Mouse (Mus musculus): ENCODE measurements around the gene 1700013F07Rik. TPM values are rescaled to one million over a fixed set of nuclear protein-coding genes. Genes with fewer than 3 reads are reported as not detected.

The 1700013F07Rik gene
- polyA plus RNA-seq, 1 experiment from 2014 or later, result 0.19 TPM

DNA sequence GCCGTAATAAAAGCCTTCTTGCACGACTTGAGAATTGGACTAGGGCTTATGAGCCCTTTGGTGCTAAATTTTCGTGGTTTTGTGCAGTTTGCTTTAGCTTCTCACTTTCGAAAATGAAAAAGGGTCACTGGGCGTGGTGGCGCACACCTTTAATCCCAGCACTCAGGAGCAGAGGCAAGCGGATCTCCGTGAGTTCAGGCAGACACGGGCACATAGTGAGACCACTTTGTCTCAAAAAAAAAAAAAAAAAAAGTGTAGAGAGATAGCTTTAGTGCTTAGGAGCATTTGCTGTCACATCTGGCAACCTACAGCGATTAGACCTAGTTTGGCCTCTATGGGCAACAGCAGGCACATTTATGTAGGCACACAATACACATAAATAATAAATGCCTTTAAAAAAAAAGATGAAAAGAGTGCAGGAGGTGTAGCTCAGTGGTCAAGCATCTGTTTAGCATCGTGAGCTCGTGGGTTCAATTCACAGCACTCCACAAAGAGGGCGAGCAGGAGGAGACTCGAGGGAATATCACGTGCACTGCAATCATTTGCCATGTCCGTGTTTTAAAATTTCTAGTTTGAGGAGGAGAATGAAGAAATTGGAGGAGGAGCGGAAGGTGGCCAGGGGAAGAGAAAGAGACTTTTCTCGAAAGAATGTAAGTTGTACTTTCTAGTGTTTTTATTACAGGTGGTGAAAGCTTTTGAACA is 38.5 kb downstream of the 1700013F07Rik start:
- H3K9me3 ChIP-seq (replicated peaks), result no peaks in the 10 kb centered on the region
- peaks cover 6% of the 10 kb centered on the region for H3K4me1 ChIP-seq (replicated peaks)
- H3K4me3 ChIP-seq, result peak overlapping the region; percentile 77
- no peak overlapping the region for H3K27ac ChIP-seq
- H3K4me2 ChIP-seq, result peak overlapping the region; percentile 71
- H3K36me3 ChIP-seq, result no peaks in the 10 kb centered on the region
- peaks cover 7% of the 10 kb centered on the region for H3K27me3 ChIP-seq
- ATAC-seq (replicated peaks; ENCODE audit: insufficient number of reproducible peaks, insufficient read depth, low FRiP score, low read depth), result no peak
- peak overlapping the region; percentile 77 for H3K9ac ChIP-seq
- WGBS, result 41% methylated on average over 18 of the region's 18 CpGs

DNA sequence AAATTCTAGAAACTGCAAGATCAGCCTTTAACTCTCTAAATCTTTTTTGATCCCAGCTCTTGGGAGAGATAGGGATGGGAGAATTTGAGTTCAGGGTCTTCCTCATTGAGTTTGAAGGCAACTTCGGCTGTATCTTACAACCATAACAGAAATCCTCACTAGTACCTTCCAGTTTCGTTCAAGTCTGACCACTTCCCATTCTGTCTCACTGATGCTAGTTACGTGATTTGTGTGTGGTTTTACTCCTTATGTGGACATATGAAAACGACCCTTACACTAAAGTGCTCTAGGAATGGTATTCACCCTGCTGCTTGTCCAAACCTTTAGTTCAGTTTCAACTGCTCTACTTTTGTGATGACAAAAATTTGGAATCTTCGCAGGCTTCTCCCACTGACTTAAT is 40.1 kb downstream of the 1700013F07Rik start:
- H3K4me2 ChIP-seq, result no peak overlapping the region
- H3K4me3 ChIP-seq, result no peak overlapping the region
- no peak overlapping the region for H3K27ac ChIP-seq
- no peaks in the 10 kb centered on the region for H3K9me3 ChIP-seq (replicated peaks)
- ATAC-seq (replicated peaks; ENCODE audit: insufficient number of reproducible peaks, insufficient read depth, low FRiP score, low read depth), result no peak
- peaks cover 6% of the 10 kb centered on the region for H3K4me1 ChIP-seq (replicated peaks)
- H3K9ac ChIP-seq, result no peak overlapping the region
- 83% methylated on average over 5 of the region's 5 CpGs for WGBS
- peaks cover 3% of the 10 kb centered on the region for H3K27me3 ChIP-seq
- H3K36me3 ChIP-seq, result 0 out of 2 replicates have a peak, but pooled peaks cover 6% of the 10 kb centered on the region

DNA sequence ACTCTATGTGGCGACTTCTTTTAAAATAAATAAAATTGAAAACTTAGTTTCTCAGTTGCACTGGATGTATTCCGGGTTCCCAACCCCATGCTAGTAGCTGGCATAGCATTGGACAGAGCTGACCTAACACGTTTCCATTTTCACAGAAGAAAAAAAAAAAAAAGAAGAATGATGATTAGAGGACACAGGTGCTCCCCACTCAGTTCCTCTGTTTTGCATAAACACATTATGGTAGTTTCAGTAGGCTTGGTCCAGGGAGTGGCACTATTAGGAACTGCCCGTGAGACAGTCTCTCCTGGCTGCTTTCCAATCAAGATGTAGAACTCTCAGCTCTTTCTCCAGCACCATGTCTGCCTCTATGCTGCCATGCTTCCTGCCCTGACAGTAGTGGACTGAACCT is 50.6 kb downstream of the 1700013F07Rik start:
- 72% methylated on average over 4 of the region's 4 CpGs for WGBS
- H3K36me3 ChIP-seq, result no peaks in the 10 kb centered on the region
- ATAC-seq (replicated peaks; ENCODE audit: insufficient number of reproducible peaks, insufficient read depth, low FRiP score, low read depth), result no peak
- H3K9me3 ChIP-seq (replicated peaks), result no peaks in the 10 kb centered on the region
- no peaks in the 10 kb centered on the region for H3K27me3 ChIP-seq
- no peak overlapping the region for H3K9ac ChIP-seq
- H3K27ac ChIP-seq, result no peak overlapping the region
- no peak overlapping the region for H3K4me2 ChIP-seq
- no peaks in the 10 kb centered on the region for H3K4me1 ChIP-seq (replicated peaks)
- H3K4me3 ChIP-seq, result no peak overlapping the region

DNA sequence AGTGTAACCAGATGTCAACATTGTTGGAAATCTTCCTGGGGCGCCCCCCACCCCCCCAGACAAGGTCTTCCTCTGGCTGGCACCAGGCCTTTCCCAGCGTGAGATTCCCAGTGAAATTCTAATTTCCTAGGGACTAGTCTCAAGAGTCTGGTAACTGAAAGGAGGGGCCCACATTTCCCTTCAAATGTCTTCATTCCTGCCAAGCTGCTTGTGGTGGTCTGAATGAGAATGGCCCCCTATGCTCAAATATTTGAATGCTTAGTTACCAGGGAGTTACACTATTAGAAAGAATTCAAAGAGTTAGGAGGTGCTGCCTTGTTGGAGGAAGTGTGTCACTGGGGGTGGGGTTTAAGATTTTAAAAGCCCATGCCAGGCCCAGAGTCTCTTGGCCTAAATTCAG is 54.5 kb downstream of the 1700013F07Rik start:
- Histone ChIP-seq H3K36me3 (no peaks in the 10 kb centered on the region), H3K9me3 (replicated peaks) (no peaks in the 10 kb centered on the region), H3K27ac (no peak overlapping the region), H3K9ac (no peak overlapping the region), H3K27me3 (no peaks in the 10 kb centered on the region), H3K4me2 (no peak overlapping the region), H3K4me1 (replicated peaks) (peaks cover 11% of the 10 kb centered on the region), H3K4me3 (no peak overlapping the region)
- 47% methylated on average over 2 of the region's 2 CpGs for WGBS
- no peak for ATAC-seq (replicated peaks; ENCODE audit: insufficient number of reproducible peaks, insufficient read depth, low FRiP score, low read depth)

DNA sequence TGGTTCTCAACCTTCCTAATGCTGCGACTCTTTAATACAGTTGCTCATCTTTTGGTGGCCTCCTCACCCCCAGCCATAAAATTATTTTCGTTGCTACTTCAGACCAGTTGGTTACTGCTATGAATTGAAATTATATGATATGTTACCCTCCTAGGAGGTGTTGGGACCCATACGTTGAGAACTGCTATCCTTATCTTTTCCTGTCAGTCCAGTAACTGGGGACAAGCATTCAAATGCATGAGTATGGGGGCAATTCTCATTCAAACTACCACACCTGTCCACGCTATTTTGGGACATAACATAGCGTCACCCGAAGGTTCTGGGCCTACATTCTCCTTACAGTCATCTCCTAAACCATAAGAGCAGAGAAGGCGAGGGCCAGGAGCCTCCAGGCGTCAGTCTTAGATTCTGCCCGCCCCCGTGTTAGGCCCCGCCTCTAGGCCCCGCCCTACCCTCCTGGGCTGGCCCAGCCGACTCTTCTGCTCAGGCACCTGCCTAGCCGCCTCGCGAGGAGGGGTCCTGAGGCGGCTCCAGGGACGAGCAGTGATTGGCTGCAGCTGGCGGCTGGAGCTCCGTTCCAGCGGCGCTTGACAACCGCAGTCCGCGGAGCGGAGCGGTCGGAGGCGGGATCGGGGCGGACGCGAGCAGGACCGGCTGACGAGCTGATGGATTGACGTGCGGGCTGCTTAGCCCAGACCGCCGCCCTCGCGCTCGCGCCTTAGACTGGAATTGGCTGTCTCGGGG is 57.0 kb downstream of the 1700013F07Rik start, which contains the start of gene Wdr47:
Gene Wdr47, plus strand, starts transcription at position 494 of the 744 bp plus-strand sequence.
- Histone ChIP-seq H3K27me3 (no peaks in the 10 kb centered on the region), H3K9ac (peak within 1 kb of the TSS; percentile 73), H3K4me2 (peak within 1 kb of the TSS; percentile 99), H3K4me1 (replicated peaks) (peaks cover 11% of the 10 kb centered on the region), H3K36me3 (no peaks in the 10 kb centered on the region), H3K4me3 (peak within 1 kb of the TSS; percentile 87), H3K9me3 (replicated peaks) (no peaks in the 10 kb centered on the region), H3K27ac (peak within 1 kb of the TSS; percentile 72)
- ATAC-seq (replicated peaks; ENCODE audit: insufficient number of reproducible peaks, insufficient read depth, low FRiP score, low read depth), result peak; percentile 99
- WGBS, result 3% methylated on average over 44 of the region's 44 CpGs

DNA sequence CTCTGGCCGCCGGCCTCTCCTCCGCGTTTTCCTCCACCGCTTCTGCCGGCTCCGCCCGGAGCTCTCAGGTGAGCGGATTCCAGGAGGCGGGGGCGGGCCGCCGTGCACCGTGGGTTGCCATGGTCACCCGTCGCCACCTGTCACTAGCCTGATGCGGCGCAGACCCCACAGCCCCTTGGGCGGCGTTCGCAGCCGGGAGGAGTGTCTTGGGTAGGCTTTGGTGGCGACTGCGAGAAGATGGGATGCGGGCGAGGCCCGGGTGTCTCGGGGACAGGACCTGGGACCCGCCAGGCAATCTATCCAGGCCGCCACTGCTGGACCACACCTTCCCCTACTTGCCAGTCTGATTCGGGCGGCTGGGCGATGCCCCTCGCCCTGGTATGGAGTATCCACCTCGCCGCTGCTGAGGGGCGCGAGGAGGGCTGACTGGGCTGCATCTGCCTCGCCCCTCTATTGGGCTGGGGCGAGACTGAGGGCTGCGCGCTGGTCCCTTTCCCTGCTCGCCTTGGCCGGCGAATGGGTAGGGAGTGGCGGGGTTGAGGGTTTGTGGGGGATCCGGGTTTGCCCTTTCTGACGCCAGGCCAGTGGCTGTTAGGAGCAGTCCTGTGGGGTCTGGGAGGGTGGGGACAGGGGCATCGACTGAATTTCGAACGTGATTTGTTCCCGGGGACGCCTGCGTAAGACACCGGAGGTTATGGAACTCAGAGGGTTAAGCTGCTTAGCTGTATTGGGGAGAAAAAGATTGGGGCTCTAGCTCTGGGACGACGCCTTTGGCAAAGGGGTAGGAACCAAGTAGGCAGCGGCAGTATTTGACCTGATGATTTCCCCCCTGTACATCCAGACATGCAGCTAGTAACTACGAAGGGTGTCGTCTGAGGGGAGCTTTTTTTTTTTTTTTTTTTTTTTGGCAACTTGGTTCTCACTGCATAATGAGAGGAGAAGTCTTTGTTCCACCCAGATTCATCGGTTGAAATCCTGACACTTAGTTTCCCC is 57.9 kb downstream of the 1700013F07Rik start:
- Histone ChIP-seq H3K4me3 (peak overlapping the region; percentile 87), H3K4me1 (replicated peaks) (peaks cover 11% of the 10 kb centered on the region), H3K4me2 (peak overlapping the region; percentile 99), H3K9me3 (replicated peaks) (no peaks in the 10 kb centered on the region), H3K27ac (peak overlapping the region; percentile 72), H3K27me3 (no peaks in the 10 kb centered on the region), H3K36me3 (no peaks in the 10 kb centered on the region), H3K9ac (peak overlapping the region; percentile 73)
- under 1% methylated on average over 61 of the region's 61 CpGs for WGBS
- ATAC-seq (replicated peaks; ENCODE audit: insufficient number of reproducible peaks, insufficient read depth, low FRiP score, low read depth), result peak; percentile 68

Small RNA genes lying within 50 kb of the gene (microRNA-seq; reads per million reads assigned to microRNA genes)
- gene Gm22860, result not detected

Other genes starting within 250 kb of the 1700013F07Rik start
- 41.5 and 48.0 TPM in 2 replicates for gene Mybphl, start 169.2 kb upstream of the 1700013F07Rik start, polyA plus RNA-seq (2015; fragmentation: Nextera tagmentation; extraction: Ambion mirVana)
- gene Psrc1, start 150.3 kb upstream of the 1700013F07Rik start, polyA plus RNA-seq (2015; fragmentation: Nextera tagmentation; extraction: Ambion mirVana), result 17.1 and 23.1 TPM in 2 replicates
- 2.4 and 3.6 TPM in 2 replicates for gene Celsr2, start 118.6 kb upstream of the 1700013F07Rik start, polyA plus RNA-seq (2015; fragmentation: Nextera tagmentation; extraction: Ambion mirVana)
- gene Sars, start 88.9 kb upstream of the 1700013F07Rik start, polyA plus RNA-seq (2015; fragmentation: Nextera tagmentation; extraction: Ambion mirVana), result 79.7 and 80.9 TPM in 2 replicates
- gene 5330417C22Rik, start 2.4 kb downstream of the 1700013F07Rik start, polyA plus RNA-seq (2015; fragmentation: Nextera tagmentation; extraction: Ambion mirVana), result 1.0 and 1.7 TPM in 2 replicates
- 29.7 and 32.5 TPM in 2 replicates for gene Tmem167b, start 28.3 kb downstream of the 1700013F07Rik start, polyA plus RNA-seq (2015; fragmentation: Nextera tagmentation; extraction: Ambion mirVana)
- 24.6 and 24.7 TPM in 2 replicates for gene Taf13, start 37.5 kb downstream of the 1700013F07Rik start, polyA plus RNA-seq (2015; fragmentation: Nextera tagmentation; extraction: Ambion mirVana)
- gene Wdr47, start 57.1 kb downstream of the 1700013F07Rik start, polyA plus RNA-seq (2015; fragmentation: Nextera tagmentation; extraction: Ambion mirVana), result 7.0 and 8.8 TPM in 2 replicates
- 50.3 and 50.9 TPM in 2 replicates for gene Clcc1, start 119.8 kb downstream of the 1700013F07Rik start, polyA plus RNA-seq (2015; fragmentation: Nextera tagmentation; extraction: Ambion mirVana)
- gene Gpsm2, start 188.2 kb downstream of the 1700013F07Rik start, polyA plus RNA-seq (2015; fragmentation: Nextera tagmentation; extraction: Ambion mirVana), result 25.0 and 27.6 TPM in 2 replicates
- 0.04 TPM in 1 of 2 replicates, not detected in the other for gene Aknad1, start 205.5 kb downstream of the 1700013F07Rik start, polyA plus RNA-seq (2015; fragmentation: Nextera tagmentation; extraction: Ambion mirVana)

Data from heart, embryonic 15.5 days (tissue).